Mouse (Mus musculus) right cerebral cortex, adult 18-20 months (tissue): ENCODE results near the gene Cdkn2c.

Source experiments
- DNase-seq: peaks from one replicate; pipeline ENCODE4 v3.0.0; 2022; ENCODE audit warnings: mixed read lengths

Cdkn2c gene

DNA sequence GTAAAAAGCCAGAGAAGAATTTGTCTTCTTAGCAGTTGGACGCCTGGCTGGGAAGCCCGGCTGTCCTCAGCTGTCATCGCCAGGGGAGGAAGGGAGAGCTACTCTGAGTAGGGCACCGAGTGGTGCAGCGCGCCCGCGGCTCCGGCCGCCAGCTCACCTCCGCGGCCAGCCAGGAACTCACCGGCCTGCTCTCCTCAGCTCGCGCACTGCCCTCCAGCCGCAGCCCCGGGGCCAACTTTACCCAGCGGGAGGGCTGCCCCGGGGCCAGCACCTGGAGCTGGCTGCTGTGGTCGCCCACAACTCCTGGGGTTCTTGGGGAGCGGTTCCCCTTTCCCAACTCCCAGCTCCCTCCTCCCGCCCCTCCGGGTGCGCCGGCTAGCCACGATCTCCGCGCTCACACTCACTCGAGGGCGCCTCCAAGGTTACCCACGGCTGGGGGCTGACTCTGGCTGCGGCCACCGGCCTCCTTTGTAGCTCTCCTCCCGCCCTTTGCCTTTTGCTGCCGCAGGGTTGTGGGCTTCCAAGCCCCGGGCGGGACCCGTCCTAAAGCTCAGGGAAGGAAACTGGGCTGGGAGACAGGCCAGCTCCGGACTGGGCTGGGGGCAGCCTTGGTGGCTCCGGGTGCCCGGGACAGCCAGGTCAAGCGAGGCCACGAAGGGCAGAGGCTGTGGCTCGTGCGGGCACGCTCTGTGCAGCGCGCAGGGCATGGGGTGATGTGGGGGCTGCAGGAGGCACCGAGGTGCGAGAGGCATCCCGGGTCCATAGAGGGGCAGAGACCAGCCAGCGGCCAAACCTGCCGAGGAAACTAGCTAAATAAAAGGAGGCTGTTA, 9.8 kb downstream of the Cdkn2c start:
- no peak for DNase-seq

DNA sequence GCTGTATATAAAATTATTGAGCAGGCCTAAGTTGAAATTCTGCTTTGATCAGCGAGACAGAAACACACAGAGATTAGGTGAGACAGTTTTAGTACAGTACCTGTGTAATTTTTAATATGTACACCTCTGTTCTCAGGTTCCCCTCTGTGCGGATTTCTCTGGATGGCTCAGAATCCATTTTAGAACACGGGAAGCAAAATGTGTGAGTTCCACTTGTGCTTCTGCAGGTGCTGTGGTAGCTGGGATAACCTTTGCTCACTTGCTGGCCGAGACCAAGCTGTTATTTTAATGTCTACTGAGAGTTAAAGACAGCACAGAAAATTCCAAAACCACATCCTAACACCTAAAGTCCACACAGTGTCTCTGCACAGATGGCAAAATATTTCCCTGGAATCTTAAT, 10.7 kb downstream of the Cdkn2c start:
- no peak for DNase-seq

DNA sequence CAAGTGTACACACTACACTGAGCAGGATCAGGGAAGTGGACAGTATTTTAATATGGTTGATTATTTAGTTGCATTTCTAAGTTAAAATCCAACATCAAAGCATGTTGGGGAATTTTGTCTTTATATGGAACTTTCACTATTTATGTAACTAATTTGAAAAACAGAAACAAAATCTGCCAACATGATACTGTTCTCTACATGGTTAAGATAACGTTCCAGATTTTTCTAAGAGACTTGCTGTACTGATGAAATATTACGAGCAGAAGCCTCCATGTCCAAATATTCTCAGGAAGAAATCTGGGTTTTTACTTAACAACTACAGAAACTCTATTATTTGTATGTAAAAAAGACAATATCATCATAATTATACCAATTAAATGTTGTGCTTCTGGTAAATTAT, 11.3 kb downstream of the Cdkn2c start:
- no peak for DNase-seq

DNA sequence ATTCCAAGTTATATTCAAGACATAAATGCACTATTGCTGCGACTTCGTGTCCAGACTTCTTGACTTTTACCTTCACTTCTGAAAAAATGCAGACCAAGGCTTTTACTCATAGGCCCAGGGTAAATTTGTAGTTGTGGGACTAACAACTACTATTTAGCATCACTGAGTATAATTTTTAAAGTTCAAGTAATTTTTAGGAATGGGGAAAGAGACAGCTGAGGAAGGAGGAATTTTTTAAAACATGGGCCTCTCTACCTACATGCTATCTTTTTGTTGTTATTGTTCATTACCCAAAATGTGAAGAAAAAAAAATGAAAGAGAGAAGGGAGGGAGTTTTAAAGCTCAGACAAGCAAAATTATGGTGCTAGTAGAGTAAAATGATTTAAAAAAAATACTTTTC, 12.3 kb downstream of the Cdkn2c start:
- DNase-seq: no peak

DNA sequence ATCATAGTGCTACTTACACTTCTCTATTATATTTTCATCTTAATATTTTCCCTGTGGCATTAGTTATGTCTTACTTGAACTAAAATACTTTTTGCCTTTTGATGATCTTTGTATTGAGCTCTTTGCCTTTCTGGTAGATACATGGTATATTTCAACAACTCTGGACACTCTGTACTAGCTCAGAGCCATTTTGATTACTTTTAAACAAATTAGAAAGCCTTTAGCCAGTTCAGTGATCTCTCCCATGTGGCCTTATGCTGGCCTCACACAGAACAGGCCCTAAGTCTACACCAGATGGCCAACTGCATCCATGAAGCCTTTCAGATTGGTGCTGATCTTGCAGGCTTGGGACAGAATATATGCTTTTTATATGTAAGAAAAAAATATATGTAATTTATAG, 13.7 kb downstream of the Cdkn2c start:
- DNase-seq: no peak

DNA sequence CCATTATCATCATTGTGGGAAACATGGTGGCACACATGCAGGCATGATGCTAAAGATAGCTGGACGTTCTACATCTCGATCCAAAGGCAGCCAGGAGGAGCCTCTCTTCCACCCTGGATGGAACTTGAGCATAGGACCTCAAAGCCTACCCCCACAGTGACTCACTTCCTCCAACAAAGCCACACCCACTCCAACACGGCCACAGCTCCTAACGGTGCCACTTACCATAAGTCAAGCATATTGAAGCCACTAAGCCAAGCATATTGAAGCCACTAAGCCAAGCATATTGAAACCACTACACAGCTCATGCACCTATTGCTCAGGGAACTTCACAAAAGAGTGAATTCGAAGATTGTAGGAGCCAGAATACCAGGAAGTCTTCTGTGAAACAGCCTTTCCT, 17.7 kb downstream of the Cdkn2c start:
- no peak for DNase-seq

DNA sequence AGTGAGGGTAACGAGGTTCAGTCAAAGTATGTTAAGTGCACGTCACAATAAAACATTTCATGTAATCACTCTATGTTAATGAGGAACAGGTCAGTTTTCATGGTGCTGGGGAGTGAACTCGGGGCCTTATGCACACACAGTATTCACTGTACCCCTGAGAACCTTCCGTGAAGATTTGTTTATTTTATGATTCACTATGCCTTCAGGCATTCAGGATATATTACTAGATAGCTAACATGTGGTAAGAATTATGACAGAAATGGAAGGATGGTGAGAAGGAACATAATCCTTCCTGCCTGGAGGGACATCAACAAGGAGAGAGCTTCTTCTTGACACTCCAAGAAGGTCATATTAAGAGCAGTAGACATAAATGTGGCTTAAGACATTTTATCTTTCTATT, 19.7 kb downstream of the Cdkn2c start:
- no peak for DNase-seq

DNA sequence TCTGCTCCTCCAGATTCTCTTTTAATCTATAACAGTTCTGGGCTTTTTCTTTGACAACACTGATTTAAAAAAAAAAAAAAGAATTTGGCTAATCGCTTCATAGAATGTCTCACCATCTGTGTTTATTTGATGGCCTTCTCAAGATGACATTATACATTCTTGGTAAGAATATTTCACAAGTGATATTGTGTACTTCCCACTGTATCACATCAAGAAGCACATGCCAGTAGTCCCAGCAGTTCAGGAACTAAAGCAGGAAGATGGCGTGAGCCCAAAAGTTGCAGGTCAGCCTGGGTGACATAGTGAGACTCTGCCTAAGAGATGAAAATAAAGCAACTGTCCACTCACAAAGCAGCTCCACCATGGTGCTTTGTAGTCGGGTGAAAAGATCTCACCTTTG, 25.5 kb downstream of the Cdkn2c start:
- no peak for DNase-seq

DNA sequence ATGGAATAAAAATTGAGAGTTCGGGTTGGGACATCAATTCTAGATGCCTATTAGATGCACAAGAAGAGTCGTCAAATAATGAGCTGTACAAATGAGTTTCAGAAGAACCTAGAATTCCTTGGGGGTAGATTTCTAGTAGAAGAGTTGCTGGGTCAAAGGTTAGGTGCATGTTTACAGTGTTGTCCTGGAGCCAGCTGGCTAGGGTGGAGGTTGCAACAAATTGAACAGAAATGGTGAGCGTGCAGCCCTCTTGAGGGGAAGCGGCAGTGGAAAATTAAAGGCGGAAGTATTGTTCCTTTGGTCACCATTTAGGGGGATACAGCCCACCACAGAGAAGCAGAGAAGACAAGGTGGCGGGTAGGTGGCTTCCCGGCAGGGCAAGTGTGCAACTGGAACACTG, 26.8 kb downstream of the Cdkn2c start:
- no peak for DNase-seq

DNA sequence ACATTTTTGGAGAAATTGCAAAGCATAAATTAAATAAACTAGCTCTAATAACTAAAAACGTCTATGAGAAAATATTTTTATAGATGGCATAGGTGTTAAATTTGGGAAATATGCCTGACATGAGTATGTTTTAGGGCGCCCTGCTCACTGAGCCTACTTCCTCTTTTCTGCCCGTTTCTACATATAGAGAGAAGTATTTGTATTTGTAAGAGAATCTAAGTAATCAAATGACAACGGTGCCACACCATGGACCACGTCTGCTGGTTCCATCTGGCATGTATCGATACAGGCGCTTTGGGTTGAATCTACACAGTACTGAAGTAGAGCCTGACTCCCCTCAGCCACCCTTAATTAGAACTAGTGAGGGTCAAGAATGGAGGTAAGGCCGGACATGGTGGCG, 27.6 kb downstream of the Cdkn2c start:
- DNase-seq: no peak

DNA sequence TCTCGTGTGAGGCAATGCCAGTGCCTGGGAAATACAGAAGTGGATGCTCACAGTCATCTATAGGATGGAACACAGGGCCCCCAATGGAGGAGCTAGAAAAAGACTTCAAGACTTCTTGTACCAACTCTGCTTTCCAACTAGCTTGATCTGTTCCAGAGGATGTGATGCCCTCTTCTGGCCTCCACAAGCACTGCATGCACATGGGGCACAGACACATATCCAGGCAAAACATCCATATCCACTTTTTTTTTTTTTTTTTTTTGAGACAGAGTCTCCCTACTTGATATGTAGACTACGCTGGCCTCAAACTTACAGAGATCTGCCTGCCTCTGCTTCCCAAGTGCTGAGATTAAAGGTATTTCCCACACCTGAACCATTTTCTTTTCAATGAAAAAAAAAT, 32.0 kb downstream of the Cdkn2c start:
- DNase-seq: no peak

DNA sequence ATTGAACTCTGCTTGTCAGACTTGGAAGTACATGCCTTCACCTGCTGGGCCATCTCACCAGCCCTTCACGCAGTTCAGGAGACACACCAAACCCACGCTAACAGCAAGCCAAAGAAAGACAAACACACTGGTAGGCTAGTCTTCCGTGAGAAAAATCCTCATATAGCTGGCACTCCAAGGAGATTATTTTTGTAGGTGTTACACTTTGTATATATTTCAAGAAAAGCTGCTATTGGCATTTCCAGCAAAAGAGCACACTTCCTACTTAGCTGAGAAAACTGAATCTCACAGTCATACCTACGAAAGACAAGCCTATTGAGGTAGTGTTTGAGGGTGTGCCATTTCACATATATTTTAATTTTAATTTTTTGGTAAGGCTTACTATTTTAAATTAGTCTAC, 36.0 kb downstream of the Cdkn2c start:
- DNase-seq: no peak

DNA sequence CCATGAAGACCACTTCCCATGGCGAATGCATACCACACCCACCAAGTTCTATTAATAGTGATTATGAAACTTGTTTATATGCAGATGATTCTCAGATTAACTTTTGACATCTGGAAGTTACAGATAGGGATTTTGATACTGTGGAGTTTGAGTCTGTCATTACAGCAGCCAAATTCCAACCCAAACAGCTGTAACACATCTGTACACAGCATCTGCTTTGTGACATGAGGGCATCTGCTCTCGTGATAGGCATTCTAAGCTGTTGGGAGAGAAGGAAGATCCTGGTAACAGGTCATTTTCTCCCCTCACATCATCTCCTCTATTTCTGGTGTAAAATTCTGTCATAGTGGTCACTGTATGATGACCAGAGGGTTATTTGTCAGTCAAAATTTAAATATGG, 36.8 kb downstream of the Cdkn2c start:
- no peak for DNase-seq

DNA sequence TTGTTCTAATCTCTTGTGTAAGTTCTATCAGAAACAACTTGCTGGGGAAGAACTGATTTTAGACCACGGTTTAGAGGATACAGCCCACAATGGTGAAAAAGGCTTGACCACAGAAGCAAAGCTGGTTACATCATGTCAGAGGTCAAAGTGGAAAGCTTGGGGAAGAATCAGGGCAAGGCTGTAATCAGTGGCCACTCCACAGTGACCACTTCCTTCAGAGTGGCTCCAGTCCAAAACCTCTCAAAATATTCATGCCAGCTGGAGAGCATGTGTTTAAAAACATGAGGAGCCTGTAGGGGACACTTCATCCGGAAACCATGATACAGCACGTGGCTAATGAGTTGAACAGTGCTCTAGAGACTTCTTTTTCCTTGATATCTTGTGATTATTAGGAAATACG, 54.4 kb downstream of the Cdkn2c start:
- DNase-seq: no peak
